Mouse (Mus musculus) embryo, embryonic 11.5 days (tissue): ENCODE measurements around the gene Armc3.

ENCODE experiments used
- DNase-seq: peaks from one replicate; pipeline ENCODE4 v3.0.0-alpha.2; 2012; ENCODE audit warnings: low read depth, low spot score

The Armc3 gene

DNA sequence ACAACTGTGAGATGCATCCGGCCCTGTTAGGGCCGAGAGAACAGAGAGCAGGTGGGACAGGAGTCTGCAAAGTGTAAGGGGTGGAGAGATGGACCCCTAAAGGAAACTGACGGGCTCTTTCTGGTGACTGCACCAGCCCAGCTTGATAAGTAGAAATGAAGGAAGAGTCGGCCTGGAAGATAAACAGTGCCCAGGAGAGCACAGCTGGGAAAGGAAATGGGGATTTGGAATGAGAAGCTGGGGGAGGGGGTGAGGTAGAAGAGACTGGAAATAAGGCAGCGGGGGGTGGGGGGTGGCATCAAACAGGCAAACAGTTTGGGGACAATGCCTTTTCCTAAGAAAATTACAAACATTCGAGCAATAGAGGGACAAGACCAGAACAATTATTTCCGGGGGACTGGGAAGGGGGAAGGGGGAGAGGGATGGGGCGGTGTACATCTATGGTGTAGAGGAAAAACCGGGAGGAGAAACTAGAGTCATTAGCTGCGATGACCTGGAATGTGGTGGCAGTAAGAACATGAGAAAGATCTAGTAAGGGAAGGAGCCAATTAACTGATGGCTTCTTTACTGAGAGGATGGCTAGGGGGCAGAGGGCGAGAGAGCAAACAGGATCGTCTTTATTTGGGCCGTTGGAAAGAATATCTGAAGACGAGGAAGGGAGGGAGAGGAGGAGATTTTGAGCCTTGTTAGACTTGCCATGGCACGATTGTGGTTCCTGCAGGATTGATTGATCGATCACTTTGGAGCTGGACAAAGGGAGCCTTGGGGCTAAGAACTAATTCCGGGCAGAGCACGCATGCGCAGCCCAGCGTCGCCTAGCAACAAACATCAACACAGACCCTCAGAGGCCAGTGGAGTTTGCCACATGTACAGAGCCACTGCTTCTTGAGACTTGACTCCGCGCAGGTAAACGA lies at the start of gene Armc3:
TSS of gene Armc3 (plus strand) at position 851 of the 914 bp plus-strand sequence.
- peak; percentile 83 for DNase-seq

DNA sequence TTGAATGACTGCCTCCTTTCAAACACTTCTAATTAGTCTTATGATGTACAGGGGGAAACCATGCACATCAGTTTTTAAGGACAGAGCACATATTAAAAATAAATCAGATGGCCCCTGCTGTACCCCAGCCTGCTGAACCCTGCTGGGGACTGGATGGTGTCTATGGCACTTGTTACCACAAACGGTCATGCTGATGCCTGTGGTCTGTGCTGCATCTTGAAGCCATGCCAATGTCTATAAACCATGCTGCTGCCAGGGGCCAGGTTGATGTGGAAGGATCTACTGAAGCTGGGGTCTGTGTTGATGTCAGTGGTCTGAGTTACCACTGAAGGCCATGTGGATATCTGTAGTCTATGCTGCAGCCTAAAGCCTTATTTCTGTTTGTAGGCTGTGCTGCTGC lies 46.4 kb upstream of the Armc3 start:
- no peak for DNase-seq

DNA sequence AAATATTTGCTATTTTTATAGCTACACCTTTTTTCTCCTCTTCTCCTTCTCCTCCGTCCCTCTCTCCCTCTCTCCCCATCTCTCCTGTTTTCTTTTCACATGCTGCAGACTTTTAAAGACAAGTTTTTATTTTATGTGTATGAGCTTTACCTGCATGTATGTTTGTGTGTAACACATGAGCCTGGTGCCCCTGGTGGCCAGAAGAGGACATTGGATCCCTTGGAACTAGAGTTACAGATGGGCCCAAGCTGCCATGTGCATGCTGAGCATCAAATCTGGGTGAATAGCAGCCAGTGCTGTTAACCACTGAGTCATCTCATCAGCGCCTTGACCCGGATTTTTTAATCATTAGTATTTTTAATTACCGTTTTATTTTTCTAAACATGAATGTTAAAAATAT lies 42.9 kb upstream of the Armc3 start:
- no peak for DNase-seq

DNA sequence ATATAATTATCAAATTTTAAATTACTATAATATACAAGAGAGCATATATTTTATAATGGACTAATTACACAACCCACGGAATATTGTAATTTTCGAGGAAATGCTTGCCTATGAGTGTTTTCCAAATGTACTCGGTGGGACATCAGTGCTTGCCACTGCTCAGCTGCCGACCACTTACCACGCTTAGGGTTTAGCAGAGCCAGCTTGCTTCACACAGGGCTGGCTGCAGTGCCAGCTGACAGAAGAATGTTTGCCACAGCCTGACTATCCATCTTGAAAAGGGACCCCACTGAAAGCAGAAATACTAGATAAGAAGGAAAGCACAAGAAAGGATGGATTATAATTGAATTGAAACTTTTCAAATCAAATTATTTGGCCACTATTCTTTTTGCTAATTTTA lies 39.6 kb upstream of the Armc3 start:
- DNase-seq, result no peak

GRCm38 (mm10) chr2:19160368-19161114 lies 38.6 kb upstream of the Armc3 start:
- DNase-seq, result no peak

DNA sequence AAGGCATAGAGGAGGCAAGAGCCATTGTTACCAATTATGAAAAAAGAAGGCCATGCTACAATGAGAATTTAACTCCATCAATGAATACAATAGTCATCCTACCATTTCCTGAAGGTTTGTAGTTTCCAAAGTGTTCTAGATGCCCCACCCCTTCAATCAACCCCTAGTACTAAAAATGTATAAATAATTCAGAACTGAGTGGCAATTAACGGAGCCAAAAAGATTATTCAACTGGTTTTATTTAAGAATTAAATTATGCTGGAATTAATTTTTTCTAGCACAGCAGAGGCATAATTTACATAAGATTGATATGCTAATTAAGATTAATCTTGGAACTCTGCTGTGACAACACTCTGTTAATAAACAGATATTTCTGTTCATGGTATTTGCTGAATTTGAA lies 34.9 kb upstream of the Armc3 start:
- DNase-seq, result no peak

GRCm38 (mm10) chr2:19176827-19177236 lies 22.3 kb upstream of the Armc3 start:
- DNase-seq, result no peak

GRCm38 (mm10) chr2:19199366-19199853 lies 308 bp downstream of the Armc3 start:
- no peak for DNase-seq

GRCm38 (mm10) chr2:19200112-19200511 lies 1.0 kb downstream of the Armc3 start:
- no peak for DNase-seq

DNA sequence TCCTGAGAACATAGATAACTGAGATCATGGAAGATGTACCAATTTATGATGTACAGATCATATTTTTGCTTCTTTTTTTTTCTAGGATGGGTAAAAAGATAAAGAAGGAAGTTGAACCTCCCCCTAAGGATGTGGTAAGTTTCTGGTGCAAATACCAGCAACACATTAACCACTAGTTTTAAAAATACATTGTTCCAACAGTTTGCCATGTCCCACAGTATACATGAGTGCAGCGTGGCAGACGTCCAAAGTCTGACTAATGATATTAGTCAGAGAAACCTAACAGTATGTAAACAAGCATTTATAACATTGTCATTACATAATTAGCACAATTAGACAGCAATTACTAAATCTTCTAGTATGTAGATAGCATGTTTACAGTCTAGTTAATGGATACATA lies 2.6 kb downstream of the Armc3 start:
- no peak for DNase-seq

DNA sequence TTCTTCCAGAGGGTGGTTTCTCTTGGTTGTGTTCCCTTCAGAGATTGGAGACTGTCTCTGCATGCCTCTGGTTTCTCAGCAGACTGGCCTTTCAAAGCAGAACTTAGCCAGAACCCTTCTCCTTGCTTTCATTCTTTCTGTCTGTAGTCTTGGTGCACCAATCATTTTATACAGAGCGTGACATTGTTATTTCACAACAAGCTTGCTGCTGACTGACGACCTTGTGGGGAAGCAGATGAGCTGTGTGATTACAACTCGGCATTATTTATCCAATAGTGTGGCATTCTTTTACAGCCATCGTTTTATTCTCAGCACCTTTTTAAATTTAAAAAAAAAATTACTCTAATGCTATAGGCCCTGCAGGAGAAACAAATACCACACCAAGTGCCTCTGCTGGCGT lies 35.2 kb downstream of the Armc3 start:
- no peak for DNase-seq

- no peak for DNase-seq
Observed at GRCm38 (mm10) chr2:19235193-19235592, 36.1 kb downstream of the Armc3 start.

GRCm38 (mm10) chr2:19235614-19236013 lies 36.5 kb downstream of the Armc3 start:
- no peak for DNase-seq

- DNase-seq, result no peak
Observed at GRCm38 (mm10) chr2:19238771-19239170, 39.7 kb downstream of the Armc3 start.

- DNase-seq, result no peak
Observed at GRCm38 (mm10) chr2:19249611-19250010, 50.5 kb downstream of the Armc3 start.

GRCm38 (mm10) chr2:19255037-19255436 lies 55.9 kb downstream of the Armc3 start:
- no peak for DNase-seq

DNA sequence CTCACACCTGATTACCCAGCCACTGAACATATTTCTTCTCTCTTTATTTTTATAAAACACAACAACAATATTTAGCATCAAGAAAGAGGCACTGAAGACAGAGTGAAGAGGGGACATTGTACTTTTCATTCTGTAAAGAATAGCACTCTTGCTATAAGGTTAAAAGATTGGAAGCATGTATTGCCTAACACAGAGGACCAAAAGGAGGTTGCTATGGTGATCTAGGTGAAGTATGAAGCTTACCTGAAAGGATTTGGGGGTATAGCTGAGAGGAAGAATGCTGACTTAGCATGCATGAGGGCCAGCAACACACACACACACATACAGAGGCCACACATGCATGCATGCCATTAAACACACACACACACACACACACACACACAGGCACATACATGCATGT lies 58.2 kb downstream of the Armc3 start:
- DNase-seq, result no peak

GRCm38 (mm10) chr2:19260399-19260798 lies 61.3 kb downstream of the Armc3 start:
- DNase-seq, result no peak

DNA sequence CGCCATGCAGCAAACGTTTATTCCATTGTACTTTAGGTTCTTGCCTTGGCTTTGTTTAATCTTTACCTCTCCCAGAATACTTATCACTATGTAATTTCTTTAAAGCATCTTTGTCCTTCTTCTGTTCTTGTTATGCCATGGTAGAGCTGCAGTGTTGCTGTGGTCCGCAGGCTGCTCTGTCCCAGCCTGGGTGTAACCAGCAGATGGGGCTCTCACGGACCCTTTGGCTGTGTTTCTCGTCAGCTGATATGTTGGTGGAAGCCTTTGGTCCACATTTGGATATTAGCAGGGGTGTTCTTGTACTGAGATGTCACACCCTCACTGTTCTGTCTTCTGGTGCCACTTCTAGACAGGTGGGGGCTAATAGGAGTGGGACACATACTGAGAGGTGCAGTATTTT lies 64.3 kb downstream of the Armc3 start:
- DNase-seq, result no peak

DNA sequence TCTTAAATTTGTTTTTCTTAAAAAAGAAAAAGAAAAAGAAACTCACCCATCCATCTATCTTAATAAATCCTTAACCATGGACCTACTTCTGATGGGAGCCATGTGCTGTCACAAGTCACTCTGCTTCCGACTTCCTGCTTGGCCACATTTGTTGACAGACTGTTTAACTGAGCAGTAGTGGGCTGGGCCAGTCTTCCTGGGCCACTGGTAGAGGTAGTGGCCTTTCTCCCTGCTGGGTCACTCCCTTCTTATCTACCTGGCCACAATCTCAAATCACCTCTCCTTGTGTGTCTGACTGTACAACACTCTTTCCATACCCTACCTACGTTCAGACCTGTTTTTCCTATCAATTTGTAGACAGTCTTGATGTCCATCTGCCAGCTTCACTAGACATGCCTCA lies 66.7 kb downstream of the Armc3 start:
- no peak for DNase-seq

DNA sequence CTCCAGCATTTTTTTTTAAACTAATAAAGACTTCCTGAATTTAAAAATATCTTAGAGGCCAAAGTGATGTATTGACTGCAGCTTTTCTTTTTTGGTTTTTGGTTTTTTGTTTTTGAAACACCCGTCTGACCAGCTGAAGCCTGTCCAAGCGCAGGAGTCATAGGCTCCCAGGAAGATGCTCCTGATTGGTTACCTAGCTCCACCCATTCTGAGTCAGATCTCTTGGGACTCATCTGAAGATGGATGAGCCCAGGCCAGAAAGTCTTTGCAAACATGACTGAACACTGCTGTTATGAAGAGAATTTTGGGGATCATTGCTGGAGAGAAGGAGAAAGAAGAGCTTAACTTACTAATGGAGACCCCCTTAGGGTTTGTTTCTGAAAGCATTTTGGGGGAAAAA lies 68.3 kb downstream of the Armc3 start:
- DNase-seq, result no peak

- DNase-seq, result no peak
Observed at GRCm38 (mm10) chr2:19269955-19270354, 70.9 kb downstream of the Armc3 start.

DNA sequence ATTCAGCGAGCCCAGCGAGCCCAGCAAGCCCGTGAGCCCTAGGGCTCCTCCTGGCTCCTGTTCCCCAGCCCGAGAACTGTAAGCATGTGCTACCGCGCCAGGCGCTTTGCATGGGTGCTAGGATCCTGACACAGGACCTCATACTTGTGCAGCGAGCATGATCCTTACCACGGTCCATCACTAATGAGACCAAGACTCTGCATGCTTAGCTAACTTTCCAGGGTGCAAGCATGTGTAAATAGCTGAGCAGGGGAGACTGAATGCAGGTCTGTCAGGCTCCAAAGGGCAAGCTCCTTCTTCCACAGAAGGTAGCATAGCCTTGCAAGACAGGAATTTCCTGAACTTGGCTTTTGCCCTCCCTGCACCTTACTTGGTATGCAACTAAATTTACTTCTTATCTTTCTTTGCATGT lies 71.6 kb downstream of the Armc3 start:
- DNase-seq, result no peak
